Mouse (Mus musculus) retina, postnatal 7 days (tissue): ENCODE data around the gene Bcl6b.
A peak's percentile ranks its signal among the peaks of the same experiment; 100 is the strongest.

ENCODE experiments used
- DNase-seq: peaks from one replicate; pipeline ENCODE4 v3.0.0-alpha.2; 2012; ENCODE audit warnings: low read depth, low spot score

The Bcl6b gene

DNA sequence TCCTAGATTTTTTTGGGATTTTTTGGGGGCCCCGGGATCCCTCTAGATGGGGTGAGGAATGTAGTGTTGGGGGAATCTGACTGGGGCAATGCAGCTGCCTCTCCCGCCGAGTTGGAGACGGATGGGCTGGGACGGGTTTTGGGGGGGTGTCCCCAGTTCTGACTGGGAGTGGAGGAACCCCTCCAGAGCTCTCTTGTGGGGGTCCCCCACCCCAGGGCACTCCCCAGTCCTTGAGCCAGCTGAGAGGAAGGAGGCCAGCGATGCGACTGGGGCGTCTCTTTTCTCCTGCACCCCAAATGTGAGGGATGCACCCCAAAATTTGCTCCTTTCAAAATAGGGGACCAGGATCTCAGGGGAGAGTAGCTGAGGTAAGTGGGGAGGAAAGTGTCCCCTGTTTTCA, 3.4 kb upstream of the Bcl6b start:
- no peak for DNase-seq

DNA sequence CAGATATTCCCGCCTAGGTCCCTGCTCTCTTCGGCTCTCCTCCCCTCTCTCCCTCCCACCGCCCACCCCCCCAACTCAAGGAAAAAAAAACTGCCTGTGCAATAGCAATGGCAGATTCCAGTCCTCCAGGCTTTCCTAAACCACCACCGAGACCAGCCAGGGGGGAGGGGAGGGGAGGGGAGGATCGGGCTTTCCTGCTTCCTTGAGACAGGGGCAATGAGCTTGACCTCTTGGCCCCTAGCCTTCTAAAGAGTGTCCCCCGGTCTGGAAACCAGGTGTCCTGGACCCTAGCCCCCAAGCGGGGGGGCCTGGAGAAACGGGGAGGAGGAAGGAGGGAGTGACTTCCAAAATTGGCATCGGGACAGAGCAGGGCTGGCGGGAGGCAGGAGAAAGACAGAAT, 2.9 kb upstream of the Bcl6b start:
- DNase-seq, result no peak

DNA sequence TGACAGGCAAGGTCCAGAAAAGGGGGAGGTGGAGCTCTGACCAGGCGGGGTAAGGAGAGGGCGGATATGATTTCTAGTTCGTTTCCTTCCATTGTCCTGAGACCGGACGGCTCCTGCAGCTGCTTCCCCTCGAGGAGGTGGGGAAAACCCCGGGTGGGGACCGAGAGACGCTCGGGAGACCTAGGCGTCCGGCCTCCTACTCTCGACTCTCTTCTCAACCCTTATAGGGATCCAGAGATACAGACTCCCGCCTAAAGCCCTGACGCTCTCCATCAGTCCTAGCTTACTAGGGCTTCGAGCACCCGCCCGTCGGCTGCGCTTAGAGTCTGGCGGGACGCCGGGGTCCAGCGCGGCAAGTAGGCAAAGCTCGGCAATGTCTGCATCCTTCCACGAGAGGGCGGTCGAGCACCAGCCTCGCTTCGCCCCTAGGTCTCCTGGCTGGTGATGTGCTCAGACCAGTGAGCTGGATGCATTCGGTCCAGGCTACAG, 685 bp upstream of the Bcl6b start:
- peak; percentile 84 for DNase-seq

DNA sequence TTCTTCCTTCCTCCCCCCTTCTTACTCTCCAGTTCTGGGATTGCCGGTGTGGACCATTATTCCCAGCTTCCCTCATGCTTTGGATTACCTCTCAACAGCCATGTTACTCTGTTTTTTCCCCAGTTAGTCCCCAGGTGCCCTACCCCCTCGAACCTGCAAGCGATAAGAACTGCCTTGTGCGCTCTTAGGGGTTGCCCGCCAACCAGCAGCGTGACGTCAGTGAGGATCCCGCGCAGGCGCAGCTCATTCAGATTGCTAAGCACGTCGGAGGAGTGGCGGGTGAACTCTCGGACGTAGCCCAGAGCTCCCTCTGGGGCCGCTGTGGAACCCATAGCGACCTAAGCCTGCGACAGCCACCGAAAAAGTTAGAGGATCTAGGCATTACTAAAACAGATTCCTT, 770 bp downstream of the Bcl6b start:
- DNase-seq, result peak; percentile 49

DNA sequence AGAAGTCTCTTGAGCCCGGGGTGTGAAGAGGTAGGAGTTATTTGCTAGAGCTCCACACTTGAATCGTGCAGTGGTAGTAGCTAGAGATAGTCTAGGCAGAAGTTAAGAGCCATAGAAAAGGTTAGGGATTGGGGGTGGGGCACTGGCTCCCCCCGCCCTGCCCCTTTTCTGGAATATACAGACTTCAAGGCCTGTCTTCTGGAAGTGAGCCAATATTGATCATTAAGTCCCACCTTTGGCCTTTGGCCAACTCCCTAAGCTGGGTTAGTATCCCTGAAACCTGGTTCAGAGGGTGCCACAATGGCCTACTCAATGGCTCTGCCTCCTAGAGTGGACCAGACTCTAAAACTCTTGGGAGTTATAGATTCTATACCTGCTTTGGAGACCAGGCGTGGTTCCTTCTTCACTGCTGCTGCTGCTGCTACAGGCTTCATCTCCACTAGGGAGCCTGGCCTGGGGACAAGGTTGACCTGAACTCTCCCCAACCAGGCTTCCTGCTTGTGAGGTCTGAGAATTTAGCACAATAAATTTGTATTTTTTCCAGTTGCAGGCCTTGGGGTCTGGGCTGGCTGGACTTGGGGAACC, 1.8 kb downstream of the Bcl6b start:
- DNase-seq, result no peak

DNA sequence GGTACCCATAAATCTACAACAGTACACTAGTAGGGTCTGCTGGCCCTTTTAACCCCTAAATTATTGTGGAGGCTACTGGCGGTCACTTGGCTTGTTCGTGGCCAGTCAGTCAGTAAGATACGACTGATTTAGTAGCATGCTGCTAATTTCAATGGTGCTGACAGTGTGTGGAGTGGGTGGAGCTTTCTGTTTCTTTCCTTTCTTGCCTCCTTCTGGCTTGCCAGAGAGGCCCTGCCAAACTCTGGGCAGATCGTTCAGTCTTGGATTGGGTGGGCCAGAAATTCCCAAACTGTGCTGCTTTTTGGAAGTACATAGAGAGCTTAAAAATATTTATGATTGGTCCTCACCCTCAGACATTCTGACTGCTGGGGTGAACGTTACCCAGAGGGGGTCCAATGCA, 2.5 kb downstream of the Bcl6b start:
- no peak for DNase-seq

DNA sequence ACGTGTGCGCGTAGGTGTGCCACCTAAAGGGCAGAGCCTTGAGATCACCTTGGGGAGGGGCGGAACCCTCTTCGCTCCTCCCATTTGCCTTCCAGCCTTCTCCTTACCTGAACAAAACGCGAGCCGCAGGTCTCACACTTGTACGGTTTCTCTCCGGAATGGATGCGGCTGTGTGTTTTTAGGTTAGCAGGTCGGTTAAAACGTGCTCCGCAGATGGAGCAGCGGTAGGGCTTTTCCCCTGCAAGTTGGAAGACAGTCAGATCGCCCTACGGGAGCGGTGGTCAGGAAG, 3.1 kb downstream of the Bcl6b start:
- DNase-seq, result no peak

DNA sequence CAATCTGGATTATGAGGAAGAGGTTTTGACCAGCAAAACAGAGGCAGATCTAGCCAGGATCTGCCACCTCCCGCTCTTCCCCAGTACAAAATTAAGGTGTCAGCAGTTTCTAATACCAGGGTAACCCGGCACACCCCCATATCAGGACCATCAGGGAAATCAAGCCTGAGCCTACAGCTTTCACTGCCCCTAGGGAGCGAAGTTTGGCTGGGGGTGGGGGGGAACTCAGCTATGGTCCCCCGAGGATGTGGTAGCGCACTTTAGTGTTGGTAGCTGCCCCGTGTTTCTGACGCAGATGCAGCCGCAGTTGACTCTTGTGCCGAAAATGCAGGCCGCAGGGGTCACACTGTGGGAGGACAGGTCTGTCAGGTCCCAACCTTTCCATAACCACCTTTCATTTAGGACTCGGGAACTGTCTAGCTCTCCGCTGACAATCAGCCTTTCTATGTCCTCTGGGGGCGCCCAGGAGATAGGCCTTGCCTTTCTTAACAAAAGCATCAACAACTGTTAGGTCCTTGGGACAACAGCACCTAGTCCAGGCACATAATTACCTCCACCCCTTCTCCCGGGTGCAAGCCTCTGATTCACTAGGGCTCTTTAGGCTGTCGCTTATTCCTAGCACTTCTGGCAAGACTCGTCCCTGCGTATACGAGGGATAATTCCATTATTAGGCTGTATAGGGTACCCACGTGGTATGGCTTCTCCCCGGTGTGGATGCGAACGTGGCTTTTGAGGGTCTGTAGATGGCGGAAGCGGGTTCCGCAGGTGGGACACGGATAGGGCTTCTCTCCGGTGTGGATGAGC, 3.6 kb downstream of the Bcl6b start:
- DNase-seq, result no peak

DNA sequence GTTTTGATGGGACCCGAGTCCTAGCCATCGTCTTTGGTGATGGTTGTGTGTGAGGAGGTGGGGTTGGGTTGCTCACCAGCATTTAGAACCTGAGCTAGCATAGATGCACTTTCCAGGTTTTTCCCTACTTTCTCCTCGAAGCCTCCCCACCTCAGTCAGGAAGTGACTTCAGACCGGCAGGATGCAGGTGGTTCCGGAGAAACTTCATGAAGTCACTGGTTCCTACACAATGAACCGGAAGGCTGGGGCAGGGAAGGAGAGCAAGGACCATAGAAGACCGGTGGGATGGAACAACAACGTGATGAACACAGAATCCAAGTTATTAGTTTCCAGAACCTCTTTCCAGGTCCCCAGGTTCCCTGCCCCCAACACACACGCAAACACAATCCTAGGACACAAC, 5.9 kb downstream of the Bcl6b start:
- DNase-seq, result no peak

DNA sequence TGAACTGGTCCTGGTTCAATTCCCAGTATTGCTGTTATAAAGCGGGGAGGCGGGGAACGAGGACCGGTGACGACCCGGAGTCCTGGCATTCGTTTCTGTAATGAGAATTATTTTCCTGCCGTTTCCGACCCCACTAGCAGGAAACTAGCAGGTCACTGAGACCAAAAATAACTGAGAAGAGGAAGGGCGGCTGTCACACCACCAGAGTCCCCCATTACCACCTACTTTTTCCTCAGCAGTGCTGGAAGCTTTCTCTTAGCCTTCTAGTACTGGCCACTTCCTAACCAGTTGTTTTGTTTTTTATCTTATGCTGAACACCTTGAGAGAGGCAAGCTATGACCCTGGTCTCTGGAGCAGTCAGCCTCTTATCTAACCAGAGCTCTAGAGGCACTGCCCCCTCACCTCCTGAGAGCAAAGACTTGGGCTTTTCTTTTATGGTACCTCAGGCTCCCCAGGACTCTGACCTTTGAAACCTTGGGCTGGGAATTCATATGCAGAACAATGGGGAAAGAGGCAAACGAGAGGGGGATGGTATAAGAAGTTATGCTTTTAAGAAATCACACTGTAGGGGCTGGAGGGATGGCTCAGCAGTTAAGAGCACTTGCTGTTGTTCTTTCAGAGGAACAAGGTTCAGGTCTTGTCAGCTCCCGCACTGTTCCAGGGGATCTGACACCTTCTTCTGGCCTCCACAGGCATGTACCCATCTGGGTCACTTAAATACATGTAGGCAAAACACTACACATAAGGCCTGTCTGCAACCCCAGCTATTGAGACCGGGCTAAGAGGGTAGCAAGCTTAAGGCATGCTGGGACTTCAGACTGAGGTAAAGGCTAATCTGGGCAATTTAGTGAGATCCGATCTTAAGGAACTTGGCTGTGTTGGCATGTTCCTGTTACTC, 7.7 kb downstream of the Bcl6b start:
- DNase-seq, result no peak

DNA sequence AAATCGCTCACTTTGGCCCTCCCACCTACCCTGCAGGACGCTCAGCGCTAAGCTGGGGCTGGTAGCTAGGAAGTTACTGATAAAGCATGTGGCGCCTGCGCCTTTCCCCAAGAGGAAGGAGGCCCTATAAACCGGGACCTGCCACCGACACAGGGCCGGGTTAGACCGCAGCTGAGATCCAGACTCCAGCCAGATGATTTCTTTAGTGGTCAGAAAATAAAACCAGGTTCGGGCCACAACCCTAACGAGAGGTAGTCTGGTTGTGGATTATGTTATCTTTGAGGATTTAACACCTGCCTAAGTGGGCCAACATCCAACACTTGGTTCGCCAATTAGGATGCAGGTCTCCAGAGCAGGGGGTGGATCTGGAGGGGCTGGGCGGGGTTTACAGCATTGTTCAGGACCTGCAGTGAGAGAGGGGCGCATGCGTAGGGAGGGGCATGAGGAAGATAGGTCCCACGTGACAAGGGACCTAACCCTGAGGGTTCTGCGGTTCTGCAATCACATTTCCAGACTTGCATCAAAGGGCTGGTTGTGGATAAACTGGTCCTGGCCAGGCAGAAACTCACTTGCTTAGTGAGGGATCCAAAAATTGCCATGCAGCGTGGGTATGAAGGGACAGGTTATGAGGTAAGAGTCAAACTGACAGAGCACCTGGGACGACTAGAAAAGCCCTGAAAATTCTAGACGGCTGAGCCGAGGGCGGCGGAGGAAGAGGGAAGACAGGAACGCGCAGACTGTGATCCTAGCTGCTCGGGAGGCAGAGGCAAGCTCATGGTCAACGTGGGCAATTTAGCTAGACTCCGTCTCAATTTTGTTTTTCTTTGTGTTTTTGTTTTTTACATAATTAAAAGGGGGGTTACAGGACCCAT, 8.6 kb downstream of the Bcl6b start, which contains the start of gene Slc16a13:
TSS of gene Slc16a13 (minus strand) at position 334 of the 872 bp plus-strand sequence.
- peak; percentile 83 for DNase-seq

DNA sequence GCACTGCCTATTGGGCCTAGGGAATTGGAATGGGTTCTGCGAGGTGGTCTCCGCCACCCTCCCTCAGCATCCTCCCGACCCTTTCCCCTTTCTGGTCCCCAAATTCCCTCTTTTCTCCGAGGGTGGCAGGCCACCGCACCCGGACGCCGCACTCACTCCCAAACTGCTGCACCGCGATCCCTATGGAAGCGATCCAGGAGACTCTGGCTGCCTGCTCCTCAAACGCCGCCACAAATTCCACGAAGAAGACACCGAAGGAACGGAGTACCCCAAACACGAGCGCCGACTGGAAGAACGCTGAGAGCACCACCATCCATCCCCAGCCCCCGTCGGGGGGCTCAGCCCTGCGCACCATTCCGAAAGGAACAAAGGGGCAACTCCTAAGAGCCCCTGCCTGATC, 9.3 kb downstream of the Bcl6b start:
- DNase-seq, result no peak

DNA sequence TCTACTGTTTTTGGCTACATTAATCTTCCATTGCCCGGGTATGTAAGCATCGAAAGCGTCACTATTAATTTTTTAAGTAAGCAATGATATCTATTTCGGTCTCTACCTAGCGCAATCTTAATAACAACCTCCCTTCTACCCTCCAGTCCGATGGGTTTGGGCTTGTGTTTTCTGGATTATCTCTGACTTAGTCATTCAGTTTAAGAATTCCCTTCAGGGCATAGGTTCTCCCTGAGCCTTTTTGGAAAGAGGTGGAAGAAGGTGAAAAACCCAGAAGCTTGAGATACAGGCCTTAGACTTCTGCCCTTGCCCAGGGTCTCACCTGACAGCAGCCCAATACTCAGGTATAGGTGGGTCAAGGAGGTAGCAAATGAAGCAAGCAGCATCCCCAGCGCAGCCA, 9.7 kb downstream of the Bcl6b start:
- no peak for DNase-seq

DNA sequence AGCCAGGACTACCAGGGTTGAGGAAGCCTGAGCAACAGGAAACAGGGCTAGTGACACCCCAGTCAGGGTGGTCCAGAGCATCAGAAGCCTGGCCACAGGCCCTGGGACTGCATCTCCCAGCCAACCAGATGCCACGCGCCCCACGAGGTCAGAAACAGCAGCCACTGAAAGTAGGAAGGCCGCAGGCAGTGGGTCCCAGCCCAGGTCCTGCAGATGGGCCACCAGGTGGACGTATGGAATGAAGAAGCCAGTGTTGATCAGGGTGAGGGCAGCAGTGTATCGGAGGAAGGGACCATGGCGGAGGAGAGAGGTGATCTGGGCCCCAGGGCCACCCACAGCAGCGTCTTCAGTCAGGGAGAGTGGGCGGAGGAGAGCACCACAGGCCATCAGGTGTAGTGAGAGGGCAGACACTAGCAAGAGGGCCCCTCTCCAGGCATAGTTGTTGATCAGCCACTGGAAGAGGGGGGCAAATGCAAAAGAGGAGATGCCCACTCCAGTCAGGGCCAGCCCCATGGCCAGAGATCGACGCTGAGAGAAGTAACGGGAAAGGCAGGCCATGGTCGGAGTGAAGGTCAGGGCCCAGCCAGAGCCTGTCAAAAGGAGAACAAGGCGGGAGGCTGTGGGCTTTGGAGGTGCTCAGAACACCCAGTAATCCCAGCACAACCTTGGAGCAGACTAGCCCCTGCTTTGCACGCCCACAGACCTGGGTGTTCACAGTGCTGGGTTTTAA, 10.7 kb downstream of the Bcl6b start:
- DNase-seq, result no peak

DNA sequence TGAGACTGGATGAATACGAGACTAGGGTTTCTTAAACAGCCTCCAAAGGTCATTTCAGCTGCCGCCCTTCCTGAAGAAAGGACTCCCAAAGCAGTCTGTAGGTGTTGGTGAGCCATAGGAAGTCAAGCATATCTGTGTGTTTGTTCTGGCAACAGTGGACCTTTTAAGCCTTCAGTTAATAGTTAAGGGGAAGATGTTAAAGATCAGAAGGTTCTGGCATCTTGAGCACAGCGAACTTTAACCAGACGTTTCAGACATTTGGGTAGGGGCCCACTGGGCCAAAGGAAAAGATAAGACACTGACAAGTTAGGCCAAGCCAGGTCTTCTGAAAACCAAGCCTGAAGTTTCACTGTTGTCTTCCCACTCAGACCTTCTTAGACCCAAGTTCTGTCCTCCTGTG, 11.6 kb downstream of the Bcl6b start:
- DNase-seq, result no peak

DNA sequence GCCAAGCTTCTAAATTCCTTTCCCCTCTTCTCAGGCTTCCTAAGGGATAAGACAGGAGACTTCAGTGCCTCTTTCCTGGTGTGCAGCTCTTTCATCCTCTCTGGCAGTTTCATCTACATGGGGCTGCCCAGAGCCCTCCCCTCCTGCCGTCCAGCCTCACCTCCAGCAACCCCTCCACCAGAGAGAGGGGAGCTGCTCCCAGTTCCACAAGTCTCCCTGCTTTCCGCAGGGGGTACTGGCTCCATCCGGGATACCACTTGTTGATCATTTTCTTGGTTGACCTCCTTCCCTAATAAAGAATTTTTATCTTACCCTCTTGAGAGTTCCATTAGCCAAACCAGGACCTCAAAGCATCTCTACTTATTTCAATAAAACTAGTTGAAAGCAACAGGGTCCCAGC, 13.5 kb downstream of the Bcl6b start:
- no peak for DNase-seq

DNA sequence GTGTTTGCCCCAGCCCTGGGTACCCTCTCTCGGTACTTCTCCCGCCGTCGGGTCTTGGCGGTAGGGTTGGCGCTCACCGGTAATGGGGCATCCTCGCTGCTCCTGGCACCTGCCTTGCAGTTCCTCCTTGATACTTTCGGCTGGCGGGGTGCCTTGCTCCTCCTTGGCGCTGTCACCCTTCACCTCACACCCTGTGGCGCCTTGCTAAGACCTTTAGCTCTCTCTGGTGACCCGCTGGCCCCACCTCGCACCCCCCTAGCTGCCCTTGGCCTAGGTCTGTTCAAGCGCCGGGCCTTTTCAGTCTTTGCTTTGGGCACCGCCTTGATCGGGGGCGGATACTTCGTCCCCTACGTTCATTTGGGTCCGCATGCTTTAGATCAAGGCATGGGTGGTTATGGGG, 14.3 kb downstream of the Bcl6b start:
- DNase-seq, result no peak

DNA sequence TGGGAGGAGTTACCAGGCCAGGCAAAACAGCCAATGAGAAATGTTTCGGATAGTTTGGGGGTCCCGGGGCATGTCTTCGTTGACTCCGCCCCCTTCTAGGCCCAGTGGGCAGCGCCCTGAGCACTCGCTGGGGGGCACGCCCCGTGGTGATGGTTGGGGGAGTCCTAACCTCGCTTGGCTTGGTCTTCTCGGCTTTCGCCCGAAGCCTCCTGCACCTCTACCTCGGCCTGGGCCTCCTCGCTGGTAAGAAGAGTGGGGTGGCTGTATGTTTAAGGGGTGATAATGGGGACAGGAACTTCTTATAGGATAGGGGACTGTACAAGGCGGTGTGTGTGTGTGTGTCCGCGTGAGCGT, 14.8 kb downstream of the Bcl6b start:
- DNase-seq, result no peak

DNA sequence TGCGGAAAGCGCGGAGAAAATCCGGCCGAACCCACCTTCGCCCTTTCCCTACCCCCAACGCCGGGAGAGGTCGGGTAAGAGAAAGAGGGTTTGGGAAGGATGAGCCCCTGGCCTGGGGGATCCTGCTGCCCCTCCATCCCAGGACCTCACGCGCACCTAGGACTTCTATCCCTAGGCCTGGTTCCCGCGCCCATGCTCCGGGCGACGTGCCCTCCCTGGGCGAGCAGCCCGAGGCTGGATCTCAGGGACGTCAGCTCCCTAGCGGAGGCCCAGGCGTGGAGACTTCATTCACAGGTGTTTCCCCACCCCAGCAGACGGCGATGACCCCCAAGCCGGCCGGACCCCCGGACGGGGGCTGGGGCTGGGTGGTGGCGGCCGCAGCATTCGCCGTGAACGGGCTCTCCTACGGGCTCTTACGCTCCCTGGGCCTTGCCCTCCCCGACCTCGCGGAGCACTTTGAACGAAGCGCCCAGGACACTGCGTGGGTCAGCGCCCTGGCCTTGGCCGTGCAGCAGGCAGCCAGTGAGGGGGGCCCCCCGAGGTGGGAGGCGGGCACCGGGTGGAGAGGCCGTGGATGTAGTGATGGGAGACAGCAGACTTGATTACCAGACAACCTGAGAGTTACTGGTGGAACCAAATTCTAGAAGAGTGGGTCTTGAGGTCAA, 15.3 kb downstream of the Bcl6b start:
- no peak for DNase-seq

DNA sequence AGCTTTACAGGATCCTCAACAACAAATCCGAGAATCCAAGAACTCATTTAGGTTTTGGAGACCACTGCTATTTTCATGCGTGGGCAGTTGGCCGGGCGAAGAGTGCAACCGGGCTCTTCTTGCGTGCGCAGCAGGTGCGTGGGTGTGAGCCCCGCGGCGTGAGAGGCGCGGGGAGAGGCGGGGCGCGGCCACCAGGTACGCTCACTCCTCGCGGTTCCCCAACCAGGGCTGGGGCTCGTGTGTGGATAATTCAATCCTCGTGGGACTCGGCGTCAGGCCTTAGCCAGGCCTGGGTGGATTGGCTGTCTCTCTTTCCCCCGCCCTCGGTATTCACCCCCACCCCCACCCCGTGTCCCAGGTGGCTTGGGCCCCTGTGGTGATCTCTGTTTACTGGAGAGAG, 15.9 kb downstream of the Bcl6b start:
- DNase-seq, result no peak
